Mouse (Mus musculus) adrenal gland, adult 8-10 months (tissue): Measurements from ENCODE around the gene Gsg1l. TPM values are rescaled to one million over a fixed set of nuclear protein-coding genes. Genes with fewer than 3 reads are reported as not detected.

Experiments used
- DNase-seq: peaks from one replicate; pipeline ENCODE4 v3.0.0; 2022
- total RNA-seq, 4 experiments: library from RNA; stranded (reverse); gene quantifications; 2 replicates each; pipeline ENCODE4 v1.2.4; 2022

Gene Gsg1l
- total RNA-seq, 4 experiments from 2014 or later, result 88.3 to 136 (median 104) TPM

DNA sequence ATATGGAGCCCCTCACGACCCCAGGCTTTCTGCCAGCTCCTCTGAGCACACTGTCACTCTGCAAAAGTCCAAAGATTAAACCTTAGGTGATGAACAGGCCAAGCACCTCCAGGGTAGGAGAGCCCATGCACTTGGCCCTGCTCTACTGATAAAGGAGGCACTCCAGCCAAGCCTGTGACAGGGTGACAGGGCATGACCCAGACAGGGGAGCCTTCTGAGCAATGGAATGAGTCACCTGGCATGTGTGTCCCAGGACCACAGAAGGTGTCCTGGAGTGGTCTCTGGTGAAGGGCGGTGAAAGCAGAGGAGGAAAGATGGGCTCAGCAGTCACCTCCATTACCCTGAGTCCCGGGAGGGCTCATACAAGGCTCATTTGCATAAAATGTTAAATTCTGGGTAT is 222.6 kb downstream of the Gsg1l start:
- no peak for DNase-seq

- DNase-seq, result no peak
These were observed 234.7 kb downstream of the Gsg1l start for GRCm38 (mm10) chr7:125847528-125847866.

DNA sequence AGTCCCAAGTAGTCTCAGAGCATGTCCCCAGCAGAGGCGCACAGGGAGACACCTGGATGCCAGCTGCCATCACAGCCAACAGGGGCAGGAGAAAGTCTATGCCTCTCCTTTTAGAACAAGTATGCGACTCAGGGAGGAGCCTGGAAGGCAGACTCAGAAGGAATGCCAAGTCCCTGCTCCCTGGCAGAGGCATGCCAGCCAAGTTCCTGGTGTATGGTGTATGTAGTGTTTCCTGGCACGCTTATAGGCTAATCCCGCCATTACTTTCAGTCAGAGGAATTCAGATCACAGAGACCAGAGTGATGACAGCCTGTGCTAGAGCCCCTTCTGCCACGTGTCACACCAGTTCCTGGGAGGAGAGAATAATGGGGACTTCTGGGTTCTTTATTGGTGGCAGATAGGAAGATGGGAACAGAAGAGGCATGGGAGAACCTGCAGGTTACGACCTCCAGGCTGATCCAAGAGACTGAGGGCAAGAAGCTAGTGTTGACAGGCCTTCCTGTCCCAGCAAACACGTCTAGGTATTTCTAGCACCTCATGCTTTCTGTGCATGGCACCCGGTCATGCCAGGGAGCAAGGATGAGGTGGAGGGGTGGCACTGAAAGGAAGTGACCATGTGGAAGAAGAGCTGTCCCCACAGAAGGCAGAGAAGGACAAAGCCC is 235.2 kb downstream of the Gsg1l start:
- DNase-seq, result no peak

DNA sequence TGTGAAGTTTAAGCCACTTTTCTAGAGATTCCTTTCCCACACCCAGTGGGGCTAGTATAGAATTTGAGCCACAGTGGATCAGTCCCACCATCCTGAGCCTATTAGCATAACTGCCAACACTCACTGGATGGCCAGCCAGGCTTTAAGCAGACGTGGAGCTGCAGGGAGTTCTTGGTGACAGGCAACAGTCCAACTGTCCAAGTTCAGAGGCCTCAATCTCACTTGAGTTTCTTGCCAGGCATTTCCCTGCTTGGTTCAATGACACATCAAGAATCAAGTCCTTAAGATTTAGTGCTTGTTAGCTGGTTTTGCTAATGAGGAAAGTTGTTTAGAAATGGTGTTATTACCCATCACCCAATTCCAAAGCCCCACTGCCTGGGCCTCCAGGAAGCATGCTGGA is 236.6 kb downstream of the Gsg1l start:
- DNase-seq, result no peak

DNA sequence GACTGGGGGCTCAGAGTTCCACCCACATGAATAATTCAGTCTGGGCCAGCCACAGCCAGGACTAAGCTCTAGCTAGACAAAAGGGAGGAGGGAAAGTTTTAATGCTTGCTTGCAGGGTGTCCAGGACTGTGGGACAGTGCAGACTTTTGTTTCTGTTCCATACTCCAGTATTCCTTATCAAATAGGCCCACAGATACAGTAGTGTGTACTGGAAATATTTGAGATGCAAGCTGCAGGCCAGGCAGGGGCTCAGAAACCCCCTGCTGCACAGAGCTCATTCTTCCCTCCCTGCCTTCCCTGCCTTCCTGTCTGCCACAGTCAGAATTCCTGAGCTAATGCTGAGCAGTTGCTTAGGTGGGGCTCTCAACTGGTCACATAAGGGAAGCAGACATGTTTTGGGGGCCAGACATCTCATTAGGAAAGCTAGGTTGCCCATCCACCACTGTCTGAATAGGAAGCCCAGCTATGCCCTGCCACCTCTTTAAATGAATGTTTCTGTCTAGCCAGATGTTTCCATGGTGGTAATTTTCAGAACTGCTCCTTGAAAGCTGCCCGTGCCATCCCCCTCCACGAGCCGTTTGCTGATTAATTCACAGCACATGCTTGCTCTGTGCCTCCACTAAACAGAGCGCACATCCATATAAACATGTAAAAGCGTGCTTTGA is 244.0 kb downstream of the Gsg1l start:
- DNase-seq, result no peak

DNA sequence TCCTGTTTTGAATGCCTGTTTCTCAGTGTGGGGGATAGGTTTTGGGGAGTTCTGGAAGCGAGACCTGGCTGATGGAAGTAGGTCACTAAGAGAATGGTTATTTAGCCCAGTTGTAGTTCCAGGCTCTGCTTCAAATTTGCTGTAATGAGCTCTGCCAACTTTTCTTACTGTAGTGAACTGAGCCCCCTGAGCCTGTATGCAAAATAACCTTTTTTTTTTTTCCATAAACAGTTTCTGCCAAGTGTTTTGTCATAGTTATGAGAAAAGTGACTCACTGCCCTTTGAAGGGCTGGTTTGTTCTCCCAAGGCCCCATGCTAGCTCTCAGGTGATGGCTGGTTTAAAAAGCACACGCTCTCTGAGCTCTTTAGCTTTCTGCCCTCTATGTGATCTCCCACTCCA is 248.7 kb downstream of the Gsg1l start:
- no peak for DNase-seq

DNA sequence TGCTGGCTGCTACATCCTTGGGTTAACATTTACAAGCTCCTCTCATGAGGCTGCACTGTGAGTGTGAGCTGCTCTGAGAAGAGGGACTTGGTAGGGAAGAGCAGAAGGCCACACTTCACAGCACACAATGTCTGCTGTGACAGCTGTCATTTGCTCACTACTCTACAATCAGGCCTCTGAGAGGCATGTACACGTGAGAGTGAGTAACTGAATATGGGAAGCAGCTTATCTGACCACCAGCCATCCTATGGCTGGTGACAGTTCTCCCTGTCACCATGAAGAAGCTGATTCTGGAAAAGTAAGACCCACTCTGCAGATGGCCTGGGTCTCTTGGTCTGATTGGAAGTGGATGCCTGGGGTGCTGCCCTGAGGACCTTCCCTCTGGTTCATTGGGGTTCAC is 249.4 kb downstream of the Gsg1l start:
- DNase-seq, result no peak

GRCm38 (mm10) chr7:125829121-125829666 is 253.0 kb downstream of the Gsg1l start:
- DNase-seq, result no peak

DNA sequence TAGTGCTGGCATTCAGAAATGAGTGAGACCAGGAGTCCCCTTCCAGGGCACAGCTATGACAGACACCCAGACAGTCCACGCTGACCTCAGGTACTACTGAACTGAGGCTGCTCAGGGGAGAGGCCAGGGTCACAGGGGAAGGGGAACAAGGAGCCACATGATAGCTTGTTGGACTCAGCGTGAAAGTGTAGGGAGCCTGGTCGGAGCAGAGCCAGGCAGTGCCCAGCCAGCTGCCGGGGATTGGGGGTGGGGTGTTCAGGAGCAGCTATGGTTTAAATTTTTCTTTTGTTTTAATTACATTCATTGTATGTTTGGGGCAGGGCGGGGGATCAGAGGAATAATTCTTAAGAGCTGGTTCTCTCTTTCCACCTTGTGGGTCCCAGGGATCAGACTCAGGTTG is 253.7 kb downstream of the Gsg1l start:
- no peak for DNase-seq

Other genes starting within 250 kb of the Gsg1l start
- gene Xpo6, start 118.1 kb upstream of the Gsg1l start, total RNA-seq, result 100 to 1,000 TPM in 3 of 4 experiments, 10 to 100 TPM in 1; 96.9 to 142 (median 114) TPM
- 100 to 1,000 TPM in 2 of 4 experiments, 10 to 100 TPM in 2; 32.4 to 142 (median 75.6) TPM for gene Sbk1, start 190.2 kb upstream of the Gsg1l start, total RNA-seq